Mouse (Mus musculus) hindbrain, embryonic 13.5 days (tissue): ENCODE results near the gene Hacl1. TPM values are rescaled to one million over a fixed set of nuclear protein-coding genes. Genes with fewer than 3 reads are reported as not detected.

Experiments
- ATAC-seq: fragments of 200-750 bp; cut with Nextera tagmentation; 2 replicates; pipeline ENCODE4 v1.8.0; 2017; ENCODE audit warnings: moderate TSS enrichment; ENCODE audit not compliant: low FRiP score
- H3K27ac ChIP-seq: fragments of 300-500 bp; sonication (generic); 2 replicates; pipeline ENCODE4 v1.5.1; 2015; ENCODE audit warnings: inconsistent platforms, mild to moderate bottlenecking, moderate library complexity
- H3K27me3 ChIP-seq: fragments of 300-500 bp; sonication (generic); 2 replicates; pipeline ENCODE4 v1.6.1; 2015; ENCODE audit warnings: mild to moderate bottlenecking, inconsistent platforms
- H3K36me3 ChIP-seq: fragments of 300-500 bp; sonication (generic); 2 replicates; pipeline ENCODE4 v1.6.1; 2015; ENCODE audit warnings: mild to moderate bottlenecking, inconsistent platforms
- H3K4me1 ChIP-seq: fragments of 300-500 bp; sonication (generic); replicated peaks from 2 replicates; pipeline ENCODE4 v1.6.1; 2015; ENCODE audit warnings: inconsistent platforms
- H3K4me2 ChIP-seq: fragments of 300-500 bp; sonication (generic); 2 replicates; pipeline ENCODE4 v1.6.1; 2015; ENCODE audit warnings: inconsistent platforms, mild to moderate bottlenecking, moderate library complexity
- H3K4me3 ChIP-seq: fragments of 300-500 bp; sonication (generic); 2 replicates; pipeline ENCODE4 v1.5.1; 2015; ENCODE audit warnings: mild to moderate bottlenecking, inconsistent platforms
- H3K9ac ChIP-seq: fragments of 300-500 bp; sonication (generic); 2 replicates; pipeline ENCODE4 v1.6.1; 2015; ENCODE audit warnings: mild to moderate bottlenecking, inconsistent platforms
- H3K9me3 ChIP-seq: fragments of 300-500 bp; sonication (generic); 2 replicates; pipeline ENCODE4 v1.6.1; 2016; ENCODE audit warnings: inconsistent platforms
- WGBS: fragments of 180-500 bp; shearing (Covaris S2); methylation state at CpG from one replicate; pipeline ENCODE4 v1.1.7; 2015; 5-methylcytosine and 5-hydroxymethylcytosine counted together
- polyA plus RNA-seq: library from polyadenylated mRNA; unstranded; fragments of >200 nt; fragmentation: Nextera tagmentation; extraction: Ambion mirVana; gene quantifications from 2 replicates; pipeline ENCODE4 v1.2.1, GENCODE M21; 2015

Gene Hacl1
- 9.8 and 10.4 TPM in 2 replicates for polyA plus RNA-seq

DNA sequence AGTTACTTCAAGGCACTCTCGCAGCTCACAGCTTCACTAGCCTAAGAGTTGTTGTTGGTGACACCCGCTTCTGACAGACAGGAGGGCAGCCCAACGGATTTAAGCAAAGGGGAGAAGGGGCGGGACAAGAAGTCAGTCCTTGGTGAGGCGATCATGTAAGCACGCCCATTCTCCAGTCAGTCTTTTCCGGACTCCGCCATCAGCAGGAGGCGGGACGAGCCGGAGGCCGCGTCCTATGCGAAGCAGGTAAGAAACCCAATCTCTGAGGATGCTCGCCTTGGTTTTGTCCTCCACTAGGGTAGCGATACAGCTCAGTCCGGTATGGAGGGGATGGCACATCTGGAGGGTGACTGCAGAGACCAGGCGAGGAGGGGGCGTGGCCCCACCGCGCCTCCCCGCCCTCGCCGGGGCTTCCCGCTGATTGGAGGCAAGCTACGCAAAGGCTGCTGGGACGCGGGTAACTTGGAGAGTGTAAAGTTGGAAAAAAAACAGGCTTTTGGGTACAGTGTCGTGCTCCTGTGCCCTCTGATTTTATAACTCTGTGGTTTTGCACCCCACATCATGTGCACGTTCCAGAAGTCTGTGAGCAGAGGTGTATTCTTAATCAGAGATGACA, at the start of gene Hacl1, which contains the start of gene Btd:
Hacl1 (minus strand) TSS at position 397 of the 616 bp plus-strand sequence.
Btd (plus strand) TSS at position 139 of the 616 bp plus-strand sequence.
- 0% methylated on average over 30 of the region's 30 CpGs for WGBS
- no peaks in the 10 kb centered on the region for H3K36me3 ChIP-seq
- ATAC-seq: peak; percentile 98

DNA sequence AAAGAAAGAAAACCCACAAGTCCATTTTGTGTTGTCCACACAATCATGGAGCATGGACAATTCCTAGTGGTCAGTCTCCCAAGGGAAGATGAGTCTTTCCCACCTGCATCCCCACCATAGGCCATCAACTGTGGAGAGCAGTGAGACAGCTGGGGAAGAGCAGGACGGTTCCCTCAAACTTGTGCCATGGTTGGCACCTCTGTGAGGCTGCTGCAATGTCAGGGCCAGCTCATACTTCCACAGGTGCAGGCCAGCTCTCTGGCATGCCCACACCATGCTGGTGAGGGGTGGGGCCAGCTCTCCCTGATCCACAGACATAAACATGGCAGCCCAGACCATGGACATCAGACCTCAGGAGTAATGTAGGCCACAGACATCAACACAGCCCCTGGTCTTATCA, 45.1 kb upstream of the Hacl1 start:
- H3K4me3 ChIP-seq: no peak overlapping the region
- no peak overlapping the region for H3K4me2 ChIP-seq
- H3K9me3 ChIP-seq: no peaks in the 10 kb centered on the region
- H3K27me3 ChIP-seq: no peaks in the 10 kb centered on the region
- H3K9ac ChIP-seq: no peak overlapping the region
- no peaks in the 10 kb centered on the region for H3K4me1 ChIP-seq
- 100% methylated on average over 1 of the region's 1 CpGs for WGBS
- ATAC-seq: no peak
- no peaks in the 10 kb centered on the region for H3K36me3 ChIP-seq
- no peak overlapping the region for H3K27ac ChIP-seq

More for the DNA sequence above, at the start of gene Hacl1, which contains the start of gene Btd:
- H3K27me3 ChIP-seq: no peaks in the 10 kb centered on the region
- peaks cover 16% of the 10 kb centered on the region for H3K4me1 ChIP-seq
- peak within 1 kb of the TSS; percentile 89 for H3K27ac ChIP-seq
- H3K9ac ChIP-seq: peak within 1 kb of the TSS; percentile 73
- no peaks in the 10 kb centered on the region for H3K9me3 ChIP-seq
- H3K4me2 ChIP-seq: peak within 1 kb of the TSS; percentile 74
- H3K4me3 ChIP-seq: peak within 1 kb of the TSS; percentile 61

DNA sequence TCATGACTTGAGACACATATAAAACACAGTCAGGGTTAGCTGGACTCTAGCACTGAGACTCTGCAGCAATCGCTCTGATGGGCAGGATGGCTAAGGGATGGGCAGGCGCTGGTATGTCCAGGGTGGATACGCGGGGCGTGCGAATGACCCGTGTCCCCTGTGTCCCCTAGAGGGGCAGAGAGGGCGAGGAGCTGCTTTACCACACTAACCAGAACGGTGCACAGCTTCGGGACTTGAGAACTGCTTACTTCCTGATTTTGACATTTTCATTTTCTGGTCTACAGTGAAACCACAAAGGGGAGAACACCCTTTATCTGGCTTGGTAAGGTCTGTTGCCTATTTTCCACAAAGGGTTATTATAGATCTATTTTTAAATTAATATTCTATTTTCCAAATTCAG, 44.6 kb upstream of the Hacl1 start:
- Histone ChIP-seq H3K27ac (no peak overlapping the region), H3K4me2 (no peak overlapping the region), H3K27me3 (no peaks in the 10 kb centered on the region), H3K4me3 (no peak overlapping the region), H3K9ac (no peak overlapping the region), H3K36me3 (no peaks in the 10 kb centered on the region), H3K9me3 (no peaks in the 10 kb centered on the region), H3K4me1 (no peaks in the 10 kb centered on the region)
- WGBS: 87% methylated on average over 10 of the region's 10 CpGs
- no peak for ATAC-seq

DNA sequence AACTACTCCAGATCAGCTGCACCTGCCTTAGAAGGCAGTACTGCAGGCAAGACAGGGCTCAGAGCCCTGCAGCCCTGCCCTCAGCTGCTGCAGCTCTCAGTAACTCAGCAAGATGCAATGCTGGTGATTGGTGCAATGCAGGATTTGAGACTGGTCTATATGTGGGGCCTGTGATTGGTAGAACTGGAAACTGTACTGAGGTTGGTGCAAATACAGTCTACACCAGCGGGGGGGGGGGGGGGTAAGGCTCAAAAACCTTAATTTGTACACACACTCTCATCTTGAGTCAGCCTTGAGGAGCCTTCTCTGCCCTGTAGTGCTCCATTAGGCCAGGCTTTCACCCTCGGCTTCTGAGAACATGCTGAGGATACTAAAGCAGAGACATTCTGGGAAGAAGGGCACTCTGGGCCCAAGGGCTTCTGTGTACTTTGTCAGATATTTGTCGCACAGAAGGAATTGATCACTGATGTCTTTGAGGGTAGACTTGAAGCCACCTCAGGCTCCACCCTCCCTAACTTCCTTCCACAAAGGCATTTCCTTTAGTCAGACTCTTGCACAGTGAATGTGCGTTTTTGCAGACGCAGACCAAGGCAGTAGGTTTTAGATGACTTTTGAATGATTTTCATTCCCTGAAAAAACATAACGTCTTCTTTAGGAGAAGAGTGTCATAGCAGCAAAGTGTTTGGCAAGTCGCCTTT, 43.4 kb upstream of the Hacl1 start:
- no peaks in the 10 kb centered on the region for H3K9me3 ChIP-seq
- no peaks in the 10 kb centered on the region for H3K27me3 ChIP-seq
- no peak overlapping the region for H3K4me2 ChIP-seq
- H3K4me1 ChIP-seq: no peaks in the 10 kb centered on the region
- ATAC-seq: no peak
- no peak overlapping the region for H3K9ac ChIP-seq
- no peaks in the 10 kb centered on the region for H3K36me3 ChIP-seq
- H3K4me3 ChIP-seq: no peak overlapping the region
- no peak overlapping the region for H3K27ac ChIP-seq
- WGBS: 76% methylated on average over 7 of the region's 7 CpGs

DNA sequence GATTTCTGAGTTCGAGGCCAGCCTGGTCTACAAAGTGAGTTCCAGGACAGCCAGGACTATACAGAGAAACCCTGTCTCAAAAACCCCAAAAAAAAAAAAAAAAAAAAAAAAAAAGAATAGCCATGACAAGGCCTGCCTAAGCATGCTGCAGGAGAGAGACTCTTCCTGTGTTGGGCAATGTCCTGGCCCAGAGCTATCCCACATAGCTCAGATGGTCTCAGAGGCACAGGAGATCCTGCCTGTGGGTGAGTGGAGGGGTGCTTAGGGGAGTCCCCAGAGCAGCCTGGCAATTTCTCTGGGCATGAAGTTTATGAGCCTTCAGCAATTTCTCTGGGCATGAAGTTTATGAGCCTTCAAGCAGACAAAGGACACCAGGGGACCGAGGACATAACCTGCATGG, 42.5 kb upstream of the Hacl1 start:
- Histone ChIP-seq H3K4me3 (no peak overlapping the region), H3K9ac (no peak overlapping the region), H3K27me3 (no peaks in the 10 kb centered on the region), H3K9me3 (no peaks in the 10 kb centered on the region), H3K4me1 (no peaks in the 10 kb centered on the region), H3K36me3 (no peaks in the 10 kb centered on the region), H3K27ac (no peak overlapping the region), H3K4me2 (no peak overlapping the region)
- ATAC-seq: no peak
- WGBS: 68% methylated on average over 2 of the region's 2 CpGs

DNA sequence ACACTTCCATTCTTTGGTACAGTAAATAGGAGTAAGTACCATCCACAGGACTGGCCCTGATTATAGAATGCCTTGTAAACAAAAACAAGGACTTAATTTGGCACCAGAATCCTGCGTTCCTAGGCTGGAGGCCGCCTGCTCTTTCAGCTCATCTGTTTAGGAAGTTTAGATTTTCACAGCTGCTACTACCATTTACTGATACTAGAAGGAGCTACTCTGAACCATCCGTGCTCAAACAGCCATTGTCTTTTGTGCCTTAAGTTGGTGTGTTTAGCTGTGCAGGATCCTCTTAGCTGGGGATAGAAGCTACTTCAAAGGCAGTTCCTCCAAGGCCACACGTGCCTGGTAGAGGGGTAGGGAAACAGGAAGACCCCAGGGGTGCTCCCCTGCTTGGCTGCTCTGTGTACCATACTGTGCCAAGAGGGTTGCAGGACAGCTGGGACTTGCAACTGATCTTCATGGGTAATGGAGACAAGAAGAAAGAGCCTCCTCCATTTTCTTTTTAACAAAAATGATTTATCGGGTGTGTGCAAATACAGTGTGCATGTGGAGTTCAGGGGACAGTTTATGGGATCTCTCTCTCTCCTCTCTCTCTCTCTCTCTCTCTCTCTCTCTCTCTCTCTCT, 41.0 kb upstream of the Hacl1 start:
- Histone ChIP-seq H3K27ac (no peak overlapping the region), H3K9ac (no peak overlapping the region), H3K27me3 (no peaks in the 10 kb centered on the region), H3K4me1 (no peaks in the 10 kb centered on the region), H3K4me3 (no peak overlapping the region), H3K36me3 (no peaks in the 10 kb centered on the region), H3K4me2 (no peak overlapping the region), H3K9me3 (no peaks in the 10 kb centered on the region)
- WGBS: 55% methylated on average over 5 of the region's 5 CpGs
- ATAC-seq: no peak

DNA sequence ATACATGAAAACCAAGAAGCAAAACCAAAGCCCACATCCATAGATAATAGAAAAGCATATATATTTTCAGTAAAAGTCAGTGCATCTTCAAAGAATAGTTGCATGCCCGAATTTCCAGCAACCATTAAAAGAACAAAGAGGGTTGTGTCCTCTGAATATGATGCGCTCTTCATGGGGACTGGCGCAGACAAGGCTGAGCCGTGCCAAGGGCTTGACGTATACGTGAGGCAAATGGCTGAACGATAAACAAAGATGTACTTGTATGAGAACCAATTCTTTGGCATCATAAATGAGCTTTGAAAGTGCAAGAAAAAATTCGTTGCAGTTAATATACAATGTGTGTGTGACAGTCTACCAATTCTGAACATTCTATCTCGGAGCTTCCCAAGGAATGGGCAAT, 40.2 kb upstream of the Hacl1 start:
- Histone ChIP-seq H3K27ac (no peak overlapping the region), H3K27me3 (no peaks in the 10 kb centered on the region), H3K36me3 (no peaks in the 10 kb centered on the region), H3K4me3 (no peak overlapping the region), H3K9ac (no peak overlapping the region), H3K4me2 (no peak overlapping the region), H3K4me1 (no peaks in the 10 kb centered on the region), H3K9me3 (no peaks in the 10 kb centered on the region)
- WGBS: 86% methylated on average over 9 of the region's 9 CpGs
- ATAC-seq: no peak

DNA sequence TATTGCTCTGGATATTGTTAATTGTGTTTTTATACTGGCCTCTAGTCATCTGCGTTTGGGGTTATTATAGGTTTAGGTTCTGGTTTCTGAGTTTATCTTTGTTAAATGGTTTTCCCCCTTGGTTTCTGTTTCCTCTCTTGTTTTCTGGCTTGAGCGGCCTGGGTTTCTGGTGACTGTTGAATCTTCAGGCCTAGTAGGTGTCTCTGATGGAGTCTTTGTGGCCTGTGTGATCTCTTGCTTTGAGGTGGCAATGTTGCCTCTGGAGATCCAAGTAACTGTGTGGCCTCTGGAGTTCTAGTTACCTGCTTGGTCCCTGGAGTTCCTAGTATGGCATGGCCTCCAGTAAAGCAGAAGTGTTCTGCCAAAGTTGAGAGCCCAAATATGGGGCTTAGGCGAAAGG, 39.6 kb upstream of the Hacl1 start:
- ATAC-seq: no peak
- no peaks in the 10 kb centered on the region for H3K36me3 ChIP-seq
- no peak overlapping the region for H3K4me2 ChIP-seq
- no peak overlapping the region for H3K27ac ChIP-seq
- H3K4me1 ChIP-seq: no peaks in the 10 kb centered on the region
- H3K27me3 ChIP-seq: no peaks in the 10 kb centered on the region
- no peaks in the 10 kb centered on the region for H3K9me3 ChIP-seq
- H3K9ac ChIP-seq: no peak overlapping the region
- no peak overlapping the region for H3K4me3 ChIP-seq
- WGBS: 93% methylated on average over 3 of the region's 3 CpGs

DNA sequence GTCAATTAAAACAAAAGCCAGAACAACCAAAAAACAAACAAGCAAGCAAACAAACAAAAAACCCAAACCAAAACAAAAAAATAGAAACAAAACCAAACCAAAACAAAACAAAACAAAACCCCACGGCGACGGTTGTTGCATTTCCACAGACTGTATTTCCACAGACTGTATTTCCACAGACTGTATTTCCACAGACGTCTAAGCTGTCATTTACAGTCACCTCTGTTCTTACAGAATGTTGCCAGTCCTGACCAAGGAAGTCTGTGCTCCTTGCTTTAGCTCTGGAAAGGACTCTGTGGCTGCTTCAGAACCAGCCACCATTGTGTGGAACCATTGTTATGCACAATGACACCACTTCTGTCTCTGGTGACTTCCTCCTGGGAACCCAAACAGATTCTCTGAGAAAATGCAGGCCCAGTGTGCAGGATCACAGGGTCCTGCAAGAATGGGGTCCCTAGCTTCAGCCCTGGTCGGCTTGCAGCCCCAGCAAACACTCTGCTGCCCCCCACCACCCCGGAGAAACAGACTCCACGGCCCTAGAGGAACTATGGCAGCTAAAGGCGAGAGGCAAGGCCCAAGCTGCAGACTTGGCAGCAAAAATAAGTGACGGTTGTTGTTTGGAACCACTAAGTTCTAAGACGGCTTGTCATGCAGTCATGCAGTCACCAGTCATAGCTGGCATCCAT, 30.7 kb upstream of the Hacl1 start:
- H3K27me3 ChIP-seq: 0 out of 2 replicates have a peak, but pooled peaks cover 6% of the 10 kb centered on the region
- H3K4me3 ChIP-seq: no peak overlapping the region
- H3K4me1 ChIP-seq: peaks cover 28% of the 10 kb centered on the region
- 51% methylated on average over 10 of the region's 10 CpGs for WGBS
- H3K9me3 ChIP-seq: no peaks in the 10 kb centered on the region
- H3K36me3 ChIP-seq: peaks cover 8% of the 10 kb centered on the region
- ATAC-seq: no peak
- no peak overlapping the region for H3K9ac ChIP-seq
- no peak overlapping the region for H3K27ac ChIP-seq
- no peak overlapping the region for H3K4me2 ChIP-seq

DNA sequence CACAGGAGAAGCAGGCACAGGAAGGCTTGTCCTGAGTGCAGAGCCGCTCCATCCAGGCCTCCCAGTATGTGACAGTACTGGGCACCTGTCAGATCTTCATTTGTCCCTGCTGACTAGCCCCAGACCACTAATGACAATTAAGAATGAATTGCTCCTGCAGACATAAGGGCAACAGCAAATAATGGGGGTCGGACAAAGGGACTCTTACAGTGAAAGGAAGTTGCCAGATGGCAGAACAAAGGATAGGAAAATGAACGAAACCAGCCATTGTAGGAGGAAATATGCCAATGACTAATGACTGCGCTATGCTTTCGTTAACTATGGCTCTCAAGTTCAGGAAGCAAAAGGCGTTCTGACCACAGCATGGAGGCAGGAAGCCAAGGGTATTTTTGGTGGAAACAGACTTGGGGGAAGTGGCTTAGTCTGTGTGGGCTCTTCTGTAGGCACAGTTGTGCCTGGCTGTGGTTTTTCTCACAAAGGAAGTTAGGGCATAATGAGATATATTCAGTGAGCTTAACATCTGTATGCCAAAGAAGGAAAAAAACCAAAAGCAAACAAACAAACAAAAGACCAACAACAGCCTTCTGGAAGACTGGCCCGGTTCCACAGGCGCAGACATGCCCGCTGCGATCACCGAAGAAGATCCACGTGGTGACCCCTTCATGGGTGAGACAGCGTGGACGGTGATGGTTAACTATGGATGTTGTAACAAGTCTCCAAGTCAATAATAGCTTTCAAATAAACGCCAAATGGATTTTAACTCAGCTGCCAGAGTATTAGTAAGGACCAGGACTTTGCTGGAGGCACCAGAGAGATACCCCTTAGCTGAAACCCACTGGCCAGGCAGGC, 28.8 kb upstream of the Hacl1 start:
- Histone ChIP-seq H3K9ac (no peak overlapping the region), H3K4me1 (peaks cover 38% of the 10 kb centered on the region), H3K4me2 (no peak overlapping the region), H3K4me3 (no peak overlapping the region), H3K9me3 (no peaks in the 10 kb centered on the region), H3K36me3 (peaks cover 10% of the 10 kb centered on the region), H3K27me3 (0 out of 2 replicates have a peak, but pooled peaks cover 6% of the 10 kb centered on the region), H3K27ac (peak overlapping the region; percentile 82)
- peak; percentile 60 for ATAC-seq
- WGBS: 57% methylated on average over 15 of the region's 15 CpGs

DNA sequence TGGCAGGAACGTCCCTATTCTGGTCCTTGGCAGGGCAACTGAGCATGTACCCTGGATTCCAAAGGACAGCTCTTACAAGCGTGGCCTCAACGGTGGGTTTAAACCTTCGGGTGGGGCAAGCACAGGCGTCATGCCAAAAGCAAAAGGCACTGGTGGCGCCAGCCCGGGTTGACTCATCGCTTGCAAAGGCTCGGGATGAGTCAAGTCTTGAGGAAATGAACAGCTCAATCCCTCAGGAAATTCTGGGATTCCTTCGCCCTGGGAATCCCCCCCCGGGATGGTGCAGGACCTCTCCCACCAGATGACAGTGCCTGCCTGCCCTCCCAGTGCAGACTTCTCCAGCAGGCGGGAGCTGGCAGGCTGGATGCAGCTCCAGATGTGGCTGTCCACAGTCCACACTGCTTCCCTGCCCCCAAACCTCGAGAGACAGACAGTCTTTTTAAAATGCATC, 28.1 kb upstream of the Hacl1 start:
- Histone ChIP-seq H3K4me3 (no peak overlapping the region), H3K9me3 (no peaks in the 10 kb centered on the region), H3K27me3 (0 out of 2 replicates have a peak, but pooled peaks cover 6% of the 10 kb centered on the region), H3K4me1 (peaks cover 45% of the 10 kb centered on the region), H3K27ac (peak overlapping the region; percentile 82), H3K9ac (no peak overlapping the region; the same call in 1 of the 2 replicates), H3K4me2 (no peak overlapping the region), H3K36me3 (peaks cover 10% of the 10 kb centered on the region)
- WGBS: 45% methylated on average over 13 of the region's 13 CpGs
- peak; percentile 55; the same call in 1 of the 2 replicates for ATAC-seq
